In genomic region chr1:52149934-52150346, GRCm38 (mm10) we compare ENCODE assay signal across 8 mouse cellular contexts. TPM values are rescaled to one million over a fixed set of nuclear protein-coding genes. Genes with fewer than 3 reads are reported as not detected.
DNase-seq lines count a peak whose midpoint lies in the region; ATAC-seq and TF ChIP-seq lines count a peak whose summit lies in the region.

No protein-coding gene starts in this region.

- no peak for TF ChIP-seq POLR2A in ES-Bruce4 (IDR thresholded peaks at IDR 0.05; ENCODE audit: insufficient read depth, low read length)
- TF ChIP-seq POLR2A in kidney, adult 2 months (IDR thresholded peaks at IDR 0.05; ENCODE audit: low read depth, low read length), result no peak

- H3K27ac ChIP-seq in ES-Bruce4 (ENCODE audit: insufficient read depth, low read length), result no peak overlapping the region
- no peak overlapping the region for H3K27ac ChIP-seq in midbrain, embryonic 15.5 days
- no peak overlapping the region for H3K27ac ChIP-seq in kidney, adult 2 months (ENCODE audit: insufficient read depth, low read depth, low read length)

- no peaks in the 10 kb centered on the region for H3K9me3 ChIP-seq in ES-Bruce4 (replicated peaks; ENCODE audit: control insufficient read depth, insufficient read depth, low read length, poor library complexity, severe bottlenecking)
- H3K9me3 ChIP-seq in midbrain, embryonic 15.5 days, result no peaks in the 10 kb centered on the region

- no peak overlapping the region for H3K4me3 ChIP-seq in ES-Bruce4 (ENCODE audit: low read depth, low read length)
- no peak overlapping the region for H3K4me3 ChIP-seq in midbrain, embryonic 15.5 days
- H3K4me3 ChIP-seq in kidney, adult 2 months (ENCODE audit: insufficient read depth, low read depth, low read length), result no peak overlapping the region

- H3K4me1 ChIP-seq in ES-Bruce4 (ENCODE audit: control insufficient read depth, insufficient read depth, low read length), result no peaks in the 10 kb centered on the region
- peaks cover 5% of the 10 kb centered on the region; the same call in 1 of the 2 replicates for H3K4me1 ChIP-seq in midbrain, embryonic 15.5 days
- H3K4me1 ChIP-seq in kidney, adult 2 months (ENCODE audit: control insufficient read depth, insufficient read depth, low read length), result peaks cover 13% of the 10 kb centered on the region

- no peaks in the 10 kb centered on the region for H3K27me3 ChIP-seq in ES-Bruce4 (ENCODE audit: control insufficient read depth, insufficient read depth, low read length, poor library complexity, severe bottlenecking)
- H3K27me3 ChIP-seq in midbrain, embryonic 15.5 days (replicated peaks), result no peaks in the 10 kb centered on the region
- no peaks in the 10 kb centered on the region for H3K27me3 ChIP-seq in kidney, adult 2 months (replicated peaks; ENCODE audit: control insufficient read depth, insufficient read depth, low read length)

- TF ChIP-seq CTCF in ES-Bruce4 (IDR thresholded peaks at IDR 0.05; ENCODE audit: low read depth, low read length), result no peak
- TF ChIP-seq CTCF in kidney, adult 2 months (conservative IDR thresholded peaks at IDR 0.05; ENCODE audit: insufficient read depth, insufficient read length, low read depth, low read length), result no peak

- H3K36me3 ChIP-seq in ES-Bruce4 (ENCODE audit: control insufficient read depth, insufficient read depth, low read length, poor library complexity, severe bottlenecking), result no peaks in the 10 kb centered on the region
- no peaks in the 10 kb centered on the region for H3K36me3 ChIP-seq in midbrain, embryonic 15.5 days (replicated peaks)
- H3K36me3 ChIP-seq in kidney, adult 2 months (ENCODE audit: control insufficient read depth, insufficient read depth, low read length), result no peaks in the 10 kb centered on the region; the same call in 1 of the 2 replicates

- H3K9ac ChIP-seq in ES-Bruce4 (ENCODE audit: low read depth, poor library complexity, severe bottlenecking), result no peak overlapping the region
- H3K9ac ChIP-seq in midbrain, embryonic 15.5 days, result no peak overlapping the region

- H3K4me2 ChIP-seq in midbrain, embryonic 15.5 days, result no peak overlapping the region

- peak; percentile 71; the same call in 1 of the 2 replicates for TF ChIP-seq EP300 in ES-Bruce4 (IDR thresholded peaks at IDR 0.05; ENCODE audit: insufficient read depth, low read depth, low read length)

- peak; percentile 67 for ATAC-seq in erythroid progenitor cell, adult 5-6 weeks (replicated peaks; ENCODE audit: low FRiP score, poor library complexity, severe bottlenecking)
- peak; percentile 44 for ATAC-seq in midbrain, embryonic 15.5 days (replicated peaks)
- ATAC-seq in monocyte, adult 5-6 weeks (replicated peaks; ENCODE audit: insufficient number of reproducible peaks, low FRiP score, low TSS enrichment, poor library complexity, severe bottlenecking), result no peak

- intact Hi-C loops in heart, postnatal 14 days (cut with DNase I), result loop anchor here (5.0 kb wide), 1 partner anchor 67 kb away; no protein-coding TSS in a partner anchor
- intact Hi-C loops in left cerebral cortex, postnatal 25 days (cut with DNase I), result loop anchor here (5.0 to 10.0 kb wide), 2 partner anchors 345 to 482 kb away; partner anchors contain the start of gene Nemp2

- WGBS in midbrain, embryonic 15.5 days, result 35% methylated on average over 9 of the region's 9 CpGs
- WGBS in kidney, adult 2 months, result 73% methylated on average over 9 of the region's 9 CpGs

- DNase-seq in T-cell, adult 2 months (ENCODE audit: low spot score), result peak; percentile 23
- DNase-seq in heart, postnatal 14 days, result peak; percentile 45 to 49
- peak; percentile 45 to 85 for DNase-seq in left cerebral cortex, postnatal 25 days (ENCODE audit: low spot score in 2 of 2)
- DNase-seq in kidney, adult 2 months, result no peak

RNA-seq across cellular contexts. Expression of gene Stat1, which starts 30.7 kb away (rescaled TPM):
- polyA plus RNA-seq in ES-Bruce4 (2011; ENCODE audit: insufficient read depth, insufficient read length, low read depth, missing spikeins), result 7.5 and 10.1 TPM in 2 replicates
- 89.0 and 111 TPM in 2 replicates for total RNA-seq in erythroid progenitor cell, adult 5-6 weeks (2015; ENCODE audit: low replicate concordance)
- total RNA-seq in erythroid progenitor cell, adult 5-6 weeks (2017; ENCODE audit: low replicate concordance), result 64.0 and 70.7 TPM in 2 replicates
- 10 to 100 TPM; 22.2 to 22.7 TPM for total RNA-seq in heart, postnatal 14 days (2021)
- 10 to 100 TPM; 16.2 to 17.4 TPM for total RNA-seq in left cerebral cortex, postnatal 25 days (2021)
- 13.5 and 22.5 TPM in 2 replicates for polyA plus RNA-seq in midbrain, embryonic 15.5 days (2015; fragmentation: Nextera tagmentation; extraction: Ambion mirVana)
- 35.0 and 40.8 TPM in 2 replicates for polyA plus RNA-seq in kidney, adult 2 months (2012; rRNA removed)
- 167 to 238 TPM (median 182 TPM) in 3 replicates for total RNA-seq in monocyte, adult 5-6 weeks (2017)
